Mouse (Mus musculus): ENCODE data around the gene Slc39a1. TPM values are rescaled to one million over a fixed set of nuclear protein-coding genes. Genes with fewer than 3 reads are reported as not detected.
A peak's percentile ranks its signal among the peaks of the same experiment; 100 is the strongest.

Gene Slc39a1
- polyA plus RNA-seq, 1 experiment = 82.1 TPM

- H3K36me3 ChIP-seq (ENCODE audit: control insufficient read depth, insufficient read depth) = peaks cover 44% of the 10 kb centered on the region
Measured at GRCm38 (mm10) chr3:90256731-90257530, 9.0 kb downstream of the Slc39a1 start.

GRCm38 (mm10) chr3:90258521-90258920 lies 10.5 kb downstream of the Slc39a1 start:
- H3ac ChIP-seq (ENCODE audit: control insufficient read depth, insufficient read length, low read depth) = no peak overlapping the region
- TF ChIP-seq FOSL1 (IDR thresholded peaks at IDR 0.05; ENCODE audit: insufficient read depth, low read length, poor library complexity, severe bottlenecking) (no peak), USF1 (IDR thresholded peaks at IDR 0.05; ENCODE audit: low read depth) (no peak), CEBPB (IDR thresholded peaks at IDR 0.05; ENCODE audit: low read depth) (no peak), MYOG (IDR thresholded peaks at IDR 0.05; ENCODE audit: control insufficient read depth, extremely low read depth, insufficient read length) (no peak), CTCF (IDR thresholded peaks at IDR 0.05; ENCODE audit: control insufficient read depth, insufficient read depth, insufficient read length) (no peak), MYOD1 (IDR thresholded peaks at IDR 0.05; ENCODE audit: control insufficient read depth, insufficient read length, low read depth) (no peak), MAX (IDR thresholded peaks at IDR 0.05) (no peak)
- peaks cover 32% of the 10 kb centered on the region for H3K79me3 ChIP-seq (ENCODE audit: low read depth)
- H3K79me2 ChIP-seq (ENCODE audit: control insufficient read depth, insufficient read depth) = peaks cover 42% of the 10 kb centered on the region
- H3K36me3 ChIP-seq (ENCODE audit: control insufficient read depth, insufficient read depth) = peaks cover 49% of the 10 kb centered on the region
- H3K27me3 ChIP-seq (ENCODE audit: control insufficient read depth, insufficient read depth, insufficient read length) = no peaks in the 10 kb centered on the region
- no peak overlapping the region for H3K4me3 ChIP-seq (ENCODE audit: insufficient read depth, poor library complexity, severe bottlenecking)

More at GRCm38 (mm10) chr3:90256731-90257530, 9.0 kb downstream of the Slc39a1 start:
- TF ChIP-seq MAX (IDR thresholded peaks at IDR 0.05) (no peak), MYOG (IDR thresholded peaks at IDR 0.05; ENCODE audit: control insufficient read depth, extremely low read depth, insufficient read length) (no peak), FOSL1 (IDR thresholded peaks at IDR 0.05; ENCODE audit: insufficient read depth, low read length, poor library complexity, severe bottlenecking) (no peak), CTCF (IDR thresholded peaks at IDR 0.05; ENCODE audit: control insufficient read depth, insufficient read depth, insufficient read length) (no peak), USF1 (IDR thresholded peaks at IDR 0.05; ENCODE audit: low read depth) (no peak), CEBPB (IDR thresholded peaks at IDR 0.05; ENCODE audit: low read depth) (no peak), MYOD1 (IDR thresholded peaks at IDR 0.05; ENCODE audit: control insufficient read depth, insufficient read length, low read depth) (no peak)
- Histone ChIP-seq H3K4me3 (ENCODE audit: insufficient read depth, poor library complexity, severe bottlenecking) (no peak overlapping the region), H3K79me3 (ENCODE audit: low read depth) (peaks cover 32% of the 10 kb centered on the region), H3K79me2 (ENCODE audit: control insufficient read depth, insufficient read depth) (peaks cover 42% of the 10 kb centered on the region), H3K27me3 (ENCODE audit: control insufficient read depth, insufficient read depth, insufficient read length) (no peaks in the 10 kb centered on the region), H3ac (ENCODE audit: control insufficient read depth, insufficient read length, low read depth) (no peak overlapping the region)

- Histone ChIP-seq H3K27me3 (ENCODE audit: control insufficient read depth, insufficient read depth, insufficient read length) (no peaks in the 10 kb centered on the region), H3K4me3 (ENCODE audit: insufficient read depth, poor library complexity, severe bottlenecking) (no peak overlapping the region), H3K36me3 (ENCODE audit: control insufficient read depth, insufficient read depth) (peaks cover 33% of the 10 kb centered on the region), H3ac (ENCODE audit: control insufficient read depth, insufficient read length, low read depth) (no peak overlapping the region), H3K79me3 (ENCODE audit: low read depth) (no peaks in the 10 kb centered on the region), H3K79me2 (ENCODE audit: control insufficient read depth, insufficient read depth) (peaks cover 1% of the 10 kb centered on the region)
- TF ChIP-seq CTCF (IDR thresholded peaks at IDR 0.05; ENCODE audit: control insufficient read depth, insufficient read depth, insufficient read length) (no peak), FOSL1 (IDR thresholded peaks at IDR 0.05; ENCODE audit: insufficient read depth, low read length, poor library complexity, severe bottlenecking) (no peak), USF1 (IDR thresholded peaks at IDR 0.05; ENCODE audit: low read depth) (no peak), MAX (IDR thresholded peaks at IDR 0.05) (no peak), CEBPB (IDR thresholded peaks at IDR 0.05; ENCODE audit: low read depth) (no peak), MYOG (IDR thresholded peaks at IDR 0.05; ENCODE audit: control insufficient read depth, extremely low read depth, insufficient read length) (no peak), MYOD1 (IDR thresholded peaks at IDR 0.05; ENCODE audit: control insufficient read depth, insufficient read length, low read depth) (no peak)
Measured at GRCm38 (mm10) chr3:90263121-90263771, 15.3 kb downstream of the Slc39a1 start.

GRCm38 (mm10) chr3:90264687-90265033 lies 16.7 kb downstream of the Slc39a1 start:
- Histone ChIP-seq H3K27me3 (ENCODE audit: control insufficient read depth, insufficient read depth, insufficient read length) (no peaks in the 10 kb centered on the region), H3K79me2 (ENCODE audit: control insufficient read depth, insufficient read depth) (no peaks in the 10 kb centered on the region), H3K36me3 (ENCODE audit: control insufficient read depth, insufficient read depth) (peaks cover 24% of the 10 kb centered on the region), H3ac (ENCODE audit: control insufficient read depth, insufficient read length, low read depth) (peak overlapping the region; percentile 8), H3K79me3 (ENCODE audit: low read depth) (no peaks in the 10 kb centered on the region), H3K4me3 (ENCODE audit: insufficient read depth, poor library complexity, severe bottlenecking) (peak overlapping the region; percentile 50)
- no peak for TF ChIP-seq CEBPB (IDR thresholded peaks at IDR 0.05; ENCODE audit: low read depth)
- no peak for TF ChIP-seq FOSL1 (IDR thresholded peaks at IDR 0.05; ENCODE audit: insufficient read depth, low read length, poor library complexity, severe bottlenecking)
- no peak for TF ChIP-seq MYOD1 (IDR thresholded peaks at IDR 0.05; ENCODE audit: control insufficient read depth, insufficient read length, low read depth)
- no peak for TF ChIP-seq USF1 (IDR thresholded peaks at IDR 0.05; ENCODE audit: low read depth)
- no peak for TF ChIP-seq MYOG (IDR thresholded peaks at IDR 0.05; ENCODE audit: control insufficient read depth, extremely low read depth, insufficient read length)
- no peak for TF ChIP-seq MAX (IDR thresholded peaks at IDR 0.05)
- TF ChIP-seq CTCF (IDR thresholded peaks at IDR 0.05; ENCODE audit: control insufficient read depth, insufficient read depth, insufficient read length) = no peak

- H3K79me2 ChIP-seq (ENCODE audit: control insufficient read depth, insufficient read depth) = no peaks in the 10 kb centered on the region
- TF ChIP-seq MAX (IDR thresholded peaks at IDR 0.05) (peak; percentile 52), CEBPB (IDR thresholded peaks at IDR 0.05; ENCODE audit: low read depth) (no peak), MYOG (IDR thresholded peaks at IDR 0.05; ENCODE audit: control insufficient read depth, extremely low read depth, insufficient read length) (no peak), CTCF (IDR thresholded peaks at IDR 0.05; ENCODE audit: control insufficient read depth, insufficient read depth, insufficient read length) (peak; percentile 95)
- H3ac ChIP-seq (ENCODE audit: control insufficient read depth, insufficient read length, low read depth) = peak within 1 kb of the TSS; percentile 78
- H3K36me3 ChIP-seq (ENCODE audit: control insufficient read depth, insufficient read depth) = peaks cover 18% of the 10 kb centered on the region
- H3K27me3 ChIP-seq (ENCODE audit: control insufficient read depth, insufficient read depth, insufficient read length) = no peaks in the 10 kb centered on the region
- H3K79me3 ChIP-seq (ENCODE audit: low read depth) = no peaks in the 10 kb centered on the region
- peak within 1 kb of the TSS; percentile 50 for H3K4me3 ChIP-seq (ENCODE audit: insufficient read depth, poor library complexity, severe bottlenecking)
Measured at GRCm38 (mm10) chr3:90265034-90265931, 17.3 kb downstream of the Slc39a1 start, which contains the start of gene Dennd4b. Gene Dennd4b (plus strand): TSS chr3:90265185.
